Mouse (Mus musculus) heart, adult 2 months (tissue): ENCODE data around the gene Fbxo17. TPM values are rescaled to one million over a fixed set of nuclear protein-coding genes. Genes with fewer than 3 reads are reported as not detected.
"Not testable (repeated sequence)": the region's sequence is repeated elsewhere in the genome, so short reads cannot be mapped to it uniquely, and the experiment has no call there.

ENCODE experiments used
- DNase-seq, 2 experiments: peaks; one replicate each; pipeline ENCODE4 v3.0.0; 2021
- H3K27ac ChIP-seq: fragments of 200-600 bp; 2 replicates; pipeline ENCODE4 v1.8.1; 2022
- H3K27me3 ChIP-seq: fragments of 200-500 bp; 2 replicates; pipeline ENCODE4 v1.6.1; 2012; ENCODE audit warnings: mild to moderate bottlenecking, low read length, inconsistent platforms, mixed read lengths; ENCODE audit not compliant: control insufficient read depth, insufficient read depth
- H3K36me3 ChIP-seq: fragments of 200-500 bp; 2 replicates; pipeline ENCODE4 v1.6.1; 2012; ENCODE audit warnings: low read length, inconsistent platforms; ENCODE audit not compliant: control insufficient read depth, insufficient read depth
- H3K4me1 ChIP-seq: fragments of 200-500 bp; 2 replicates; pipeline ENCODE4 v1.6.1; 2011; ENCODE audit warnings: low read length; ENCODE audit not compliant: control insufficient read depth, insufficient read depth
- H3K4me3 ChIP-seq: fragments of 200-600 bp; 2 replicates; pipeline ENCODE4 v1.8.1; 2022
- H3K79me2 ChIP-seq: fragments of 200-500 bp; replicated peaks from 2 replicates; pipeline ENCODE4 v1.6.1; 2012; ENCODE audit warnings: mild to moderate bottlenecking, inconsistent platforms, low read length, moderate library complexity, mixed read lengths; ENCODE audit not compliant: control insufficient read depth, insufficient read depth
- H3K9ac ChIP-seq: fragments of 200-500 bp; 2 replicates; pipeline ENCODE4 v1.6.1; 2012; ENCODE audit warnings: low read depth, mild to moderate bottlenecking, control low read depth, inconsistent platforms, low read length, mixed read lengths
- CTCF ChIP-seq: fragments of 200-600 bp; IDR thresholded peaks from 2 replicates; pipeline ENCODE4 v1.8.1; 2022; ENCODE audit warnings: antibody characterized with exemption, mild to moderate bottlenecking, moderate library complexity
- EP300 ChIP-seq: fragments of 200-500 bp; IDR thresholded peaks from 2 replicates; pipeline ENCODE4 v1.6.1; 2011; ENCODE audit warnings: low read depth, low read length, control low read depth; ENCODE audit not compliant: insufficient read depth
- POLR2A ChIP-seq: fragments of 200-500 bp; IDR thresholded peaks from 2 replicates; pipeline ENCODE4 v1.6.1; 2011; ENCODE audit warnings: mild to moderate bottlenecking, low read depth, low read length, control low read depth; ENCODE audit not compliant: insufficient read depth
- WGBS: fragments of 180-500 bp; shearing (Covaris S2); methylation state at CpG from one replicate; pipeline ENCODE4 v1.1.7; 2018; 5-methylcytosine and 5-hydroxymethylcytosine counted together
- intact Hi-C: fragments of 180-260 bp; cut with DNase I; formaldehyde crosslinking; loops from one replicate; pipeline ENCODE4 v1.15.1; 2025
- polyA plus RNA-seq: library from polyadenylated mRNA; depleted of rRNA; stranded (reverse); fragments of >200 nt; gene quantifications from 2 replicates; pipeline ENCODE4 v1.2.3, GENCODE M21; 2012
- total RNA-seq, 2 experiments: library from RNA; stranded (reverse); gene quantifications; 2 replicates each; pipeline ENCODE4 v1.2.3; 2021

Gene Fbxo17
- total and polyA plus RNA-seq, 3 experiments: 0.37 to 2.0 (median 0.57) TPM

DNA sequence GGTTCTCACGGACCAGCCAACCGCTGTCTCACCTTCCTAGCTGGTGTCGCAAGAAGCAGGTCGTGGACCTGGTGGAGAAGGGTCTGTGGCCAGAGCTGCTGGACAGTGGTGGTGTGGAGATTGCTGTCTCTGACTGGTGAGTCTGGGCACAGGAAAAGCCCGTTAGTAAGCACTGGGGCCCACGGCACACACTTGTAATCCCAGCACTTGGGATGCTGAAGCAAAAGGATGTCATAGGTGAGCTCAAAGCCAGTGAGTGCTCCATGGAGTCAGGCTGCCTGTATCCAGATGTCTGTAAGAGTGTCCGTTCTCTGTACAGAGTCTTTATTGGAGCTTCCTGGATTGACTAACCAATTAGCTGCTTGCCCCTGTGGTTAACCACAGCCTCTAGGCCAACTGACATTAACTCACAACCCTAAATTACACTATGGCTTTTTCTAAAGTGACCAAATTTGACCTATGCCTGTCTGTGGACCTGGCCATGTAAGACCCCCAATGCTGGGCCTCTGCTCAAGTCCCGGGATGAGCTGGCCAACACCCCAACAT, 21.6 kb upstream of the Fbxo17 start:
- no peaks in the 10 kb centered on the region for H3K4me1 ChIP-seq
- intact Hi-C loops: no loop called here
- 74% methylated on average over 8 of the region's 8 CpGs for WGBS
- no peak overlapping the region for H3K9ac ChIP-seq
- no peak overlapping the region for H3K4me3 ChIP-seq
- H3K27ac ChIP-seq: no peak overlapping the region
- no peaks in the 10 kb centered on the region for H3K79me2 ChIP-seq
- H3K36me3 ChIP-seq: no peaks in the 10 kb centered on the region
- no peak for DNase-seq
- TF ChIP-seq POLR2A: no peak
- no peak for TF ChIP-seq EP300
- TF ChIP-seq CTCF: no peak
- H3K27me3 ChIP-seq: 0 out of 2 replicates have a peak, but pooled peaks cover 2% of the 10 kb centered on the region

- Histone ChIP-seq H3K27ac (no peak overlapping the region), H3K4me3 (no peak overlapping the region), H3K79me2 (no peaks in the 10 kb centered on the region), H3K36me3 (no peaks in the 10 kb centered on the region), H3K27me3 (0 out of 2 replicates have a peak, but pooled peaks cover 2% of the 10 kb centered on the region), H3K4me1 (no peaks in the 10 kb centered on the region), H3K9ac (no peak overlapping the region)
- WGBS: 81% methylated on average over 11 of the region's 11 CpGs
- no peak for DNase-seq
- intact Hi-C loops: no loop called here
- TF ChIP-seq EP300: no peak
- TF ChIP-seq CTCF: no peak
- no peak for TF ChIP-seq POLR2A
Measured at GRCm38 (mm10) chr7:28697277-28697676, 19.3 kb upstream of the Fbxo17 start.

DNA sequence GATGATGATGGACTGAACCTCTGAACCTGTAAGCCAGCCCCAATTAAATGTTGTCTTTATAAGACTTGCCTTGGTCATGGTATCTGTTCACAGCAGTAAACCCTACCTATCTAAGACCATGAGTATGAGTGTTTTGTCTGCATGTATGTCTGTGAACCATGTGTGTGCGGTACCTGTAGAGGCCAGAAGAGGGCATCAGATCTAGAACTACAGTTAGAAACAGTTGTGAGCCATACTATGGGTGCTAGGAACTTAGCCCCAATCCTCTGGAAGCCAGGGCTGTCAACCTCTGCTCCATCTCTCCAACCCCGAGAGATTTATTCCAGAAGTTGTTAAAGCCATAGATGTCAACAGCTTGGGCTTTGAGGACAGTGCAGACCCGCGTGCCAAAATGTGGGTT, 16.3 kb upstream of the Fbxo17 start:
- H3K4me3 ChIP-seq: no peak overlapping the region
- WGBS: 94% methylated on average over 4 of the region's 4 CpGs
- H3K27ac ChIP-seq: no peak overlapping the region
- no peaks in the 10 kb centered on the region for H3K79me2 ChIP-seq
- TF ChIP-seq CTCF (no peak), EP300 (no peak), POLR2A (no peak)
- no peak for DNase-seq
- H3K27me3 ChIP-seq: no peaks in the 10 kb centered on the region
- no peaks in the 10 kb centered on the region for H3K4me1 ChIP-seq
- intact Hi-C loops: no loop called here
- H3K36me3 ChIP-seq: no peaks in the 10 kb centered on the region
- no peak overlapping the region for H3K9ac ChIP-seq

GRCm38 (mm10) chr7:28701306-28701705, 15.3 kb upstream of the Fbxo17 start:
- H3K4me1 ChIP-seq, H3K36me3 ChIP-seq, H3K9ac ChIP-seq, H3K27ac ChIP-seq, DNase-seq, H3K27me3 ChIP-seq, H3K79me2 ChIP-seq, intact Hi-C loops, H3K4me3 ChIP-seq: not testable (repeated sequence)
- 94% methylated on average over 12 of the region's 12 CpGs for WGBS

DNA sequence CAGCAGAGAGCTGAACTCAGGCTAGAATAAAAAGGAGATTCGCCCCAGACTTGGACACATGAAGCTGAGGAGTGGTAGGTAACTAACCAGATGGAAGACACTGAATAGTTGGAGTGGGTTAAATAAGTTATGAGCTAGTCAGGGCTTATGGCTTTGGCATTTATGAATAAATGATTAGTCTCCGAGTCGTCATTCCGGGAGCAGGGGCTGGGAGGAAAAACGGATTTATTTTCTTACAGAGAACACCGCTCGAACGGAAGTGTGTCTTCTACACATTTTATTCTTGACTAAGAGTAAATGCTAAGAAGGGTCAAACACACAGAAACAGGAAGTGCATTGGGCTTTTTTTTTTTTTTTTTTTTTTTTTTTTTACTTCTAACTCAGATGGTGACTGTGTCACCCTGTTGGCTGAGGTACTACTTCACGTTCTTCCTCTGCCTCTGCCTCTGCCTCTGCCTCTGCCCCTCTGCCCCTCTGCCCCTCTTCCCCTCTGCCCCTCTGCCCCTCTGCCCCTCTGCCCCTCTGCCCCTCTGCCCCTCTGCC, 13.9 kb upstream of the Fbxo17 start:
- H3K27me3 ChIP-seq: no peaks in the 10 kb centered on the region
- H3K9ac ChIP-seq: no peak overlapping the region
- DNase-seq: no peak
- H3K4me1 ChIP-seq: no peaks in the 10 kb centered on the region
- no peak overlapping the region for H3K4me3 ChIP-seq
- no peaks in the 10 kb centered on the region for H3K79me2 ChIP-seq
- no peak overlapping the region for H3K27ac ChIP-seq
- no peak for TF ChIP-seq EP300
- TF ChIP-seq POLR2A: no peak
- no peak for TF ChIP-seq CTCF
- WGBS: 54% methylated on average over 9 of the region's 9 CpGs
- H3K36me3 ChIP-seq: no peaks in the 10 kb centered on the region
- intact Hi-C loops: no loop called here

GRCm38 (mm10) chr7:28709454-28709853, 7.2 kb upstream of the Fbxo17 start:
- Histone ChIP-seq H3K36me3 (no peaks in the 10 kb centered on the region), H3K79me2 (no peaks in the 10 kb centered on the region), H3K9ac (no peak overlapping the region), H3K4me1 (no peaks in the 10 kb centered on the region), H3K27me3 (no peaks in the 10 kb centered on the region), H3K4me3 (no peak overlapping the region), H3K27ac (no peak overlapping the region)
- TF ChIP-seq EP300: no peak
- DNase-seq: no peak
- intact Hi-C loops: no loop called here
